In genomic region chr13:23435676-23436075, GRCm38 (mm10) we compare ENCODE assay signal across 8 mouse cellular contexts. TPM values are rescaled to one million over a fixed set of nuclear protein-coding genes. Genes with fewer than 3 reads are reported as not detected.
DNase-seq lines count a peak whose midpoint lies in the region; ATAC-seq lines count a peak whose summit lies in the region.

No protein-coding gene starts in this region.

- peak overlapping the region; percentile 47 for H3K9ac ChIP-seq in hindbrain, embryonic 12.5 days
- H3K9ac ChIP-seq in midbrain, embryonic 12.5 days (replicated peaks): peak overlapping the region; percentile 47

- H3K27ac ChIP-seq in brown adipose tissue, adult 24 weeks (replicated peaks; ENCODE audit: low read depth, low read length): no peak overlapping the region
- no peak overlapping the region for H3K27ac ChIP-seq in hindbrain, embryonic 12.5 days
- no peak overlapping the region for H3K27ac ChIP-seq in midbrain, embryonic 12.5 days (replicated peaks)

- H3K36me3 ChIP-seq in hindbrain, embryonic 12.5 days: no peaks in the 10 kb centered on the region
- no peaks in the 10 kb centered on the region for H3K36me3 ChIP-seq in midbrain, embryonic 12.5 days

- H3K9me3 ChIP-seq in hindbrain, embryonic 12.5 days (replicated peaks): no peaks in the 10 kb centered on the region
- no peaks in the 10 kb centered on the region for H3K9me3 ChIP-seq in midbrain, embryonic 12.5 days

- WGBS in hindbrain, embryonic 12.5 days: 1% methylated on average over 12 of the region's 12 CpGs
- 2% methylated on average over 12 of the region's 12 CpGs for WGBS in midbrain, embryonic 12.5 days

- peak; percentile 19 for DNase-seq in kidney, postnatal 10 days
- no peak for DNase-seq in kidney, postnatal 14 days
- DNase-seq in layer of hippocampus, adult 18-20 months (ENCODE audit: low spot score in 2 of 2): no peak
- no peak for DNase-seq in lung, postnatal 36 days

- H3K4me3 ChIP-seq in brown adipose tissue, adult 24 weeks (ENCODE audit: insufficient read depth, low read depth, low read length): peak overlapping the region; percentile 36
- H3K4me3 ChIP-seq in hindbrain, embryonic 12.5 days: peak overlapping the region; percentile 38
- peak overlapping the region; percentile 35 for H3K4me3 ChIP-seq in midbrain, embryonic 12.5 days

- H3K4me2 ChIP-seq in hindbrain, embryonic 12.5 days (replicated peaks): peak overlapping the region; percentile 60
- peak overlapping the region; percentile 60 for H3K4me2 ChIP-seq in midbrain, embryonic 12.5 days (replicated peaks)

- no peak for ATAC-seq in hindbrain, embryonic 12.5 days (ENCODE audit: low FRiP score)
- ATAC-seq in midbrain, embryonic 12.5 days (ENCODE audit: low FRiP score, low read depth): no peak
- ATAC-seq in inflammation-experienced regulatory T-cells, adult 6 months: no peak

- no peaks in the 10 kb centered on the region for H3K4me1 ChIP-seq in brown adipose tissue, adult 24 weeks (ENCODE audit: control insufficient read depth, insufficient read depth, insufficient read length, low read length)
- 0 out of 2 replicates have a peak, but pooled peaks cover 9% of the 10 kb centered on the region for H3K4me1 ChIP-seq in hindbrain, embryonic 12.5 days
- peaks cover 14% of the 10 kb centered on the region for H3K4me1 ChIP-seq in midbrain, embryonic 12.5 days

- H3K27me3 ChIP-seq in hindbrain, embryonic 12.5 days: no peaks in the 10 kb centered on the region
- H3K27me3 ChIP-seq in midbrain, embryonic 12.5 days: no peaks in the 10 kb centered on the region

RNA-seq across cellular contexts. Expression of gene Abt1, which starts 12.0 kb away (rescaled TPM):
- 4.4 and 5.0 TPM in 2 replicates for polyA plus RNA-seq in brown adipose tissue, adult 24 weeks (2012; ENCODE audit: insufficient read depth, insufficient read length, missing spikeins)
- 11.6 and 12.0 TPM in 2 replicates for polyA plus RNA-seq in hindbrain, embryonic 12.5 days (2016; fragmentation: Nextera tagmentation; extraction: Ambion mirVana)
- 10.1 and 12.3 TPM in 2 replicates for polyA plus RNA-seq in midbrain, embryonic 12.5 days (2016; fragmentation: Nextera tagmentation; extraction: Ambion mirVana)
- polyA plus RNA-seq in inflammation-experienced regulatory T-cells, adult 6 months (2017; shearing (Covaris generic)): 10 to 100 TPM; 11.3 to 13.4 (median 12.2) TPM
- total RNA-seq in layer of hippocampus, adult 18-20 months (2021): 1 to 10 TPM; 8.8 to 9.5 TPM

RNA-seq across cellular contexts. Expression of gene Btn1a1, which starts 30.0 kb away (rescaled TPM):
- not detected in 2 replicates for polyA plus RNA-seq in brown adipose tissue, adult 24 weeks (2012; ENCODE audit: insufficient read depth, insufficient read length, missing spikeins)
- polyA plus RNA-seq in hindbrain, embryonic 12.5 days (2016; fragmentation: Nextera tagmentation; extraction: Ambion mirVana): 0.12 TPM in 1 of 2 replicates, not detected in the other
- not detected in 2 replicates for polyA plus RNA-seq in midbrain, embryonic 12.5 days (2016; fragmentation: Nextera tagmentation; extraction: Ambion mirVana)
- not detected for polyA plus RNA-seq in inflammation-experienced regulatory T-cells, adult 6 months (2017; shearing (Covaris generic))
- not detected for total RNA-seq in layer of hippocampus, adult 18-20 months (2021)

RNA-seq across cellular contexts. Expression of gene Btn2a2, which starts 53.0 kb away (rescaled TPM):
- polyA plus RNA-seq in brown adipose tissue, adult 24 weeks (2012; ENCODE audit: insufficient read depth, insufficient read length, missing spikeins): not detected in 2 replicates
- polyA plus RNA-seq in hindbrain, embryonic 12.5 days (2016; fragmentation: Nextera tagmentation; extraction: Ambion mirVana): 0.34 and 0.43 TPM in 2 replicates
- 0.10 and 0.17 TPM in 2 replicates for polyA plus RNA-seq in midbrain, embryonic 12.5 days (2016; fragmentation: Nextera tagmentation; extraction: Ambion mirVana)
- not detected for polyA plus RNA-seq in inflammation-experienced regulatory T-cells, adult 6 months (2017; shearing (Covaris generic))
- total RNA-seq in layer of hippocampus, adult 18-20 months (2021): 1 to 10 TPM in 1 of 2 experiments, under 1 TPM in 1; 0.91 to 1.4 TPM
